Mouse (Mus musculus) lung, adult 2 months (tissue): ENCODE measurements around the gene Kcna7.

Source experiments
- CTCF ChIP-seq: fragments of 200-500 bp; IDR thresholded peaks from 2 replicates; pipeline ENCODE4 v1.5.1; 2011; ENCODE audit warnings: mild to moderate bottlenecking, low read length, control low read depth; ENCODE audit not compliant: insufficient read depth
- POLR2A ChIP-seq: fragments of 200-500 bp; IDR thresholded peaks from 2 replicates; pipeline ENCODE4 v1.6.1; 2011; ENCODE audit warnings: low read depth, mild to moderate bottlenecking, control low read depth, low read length, borderline replicate concordance; ENCODE audit errors: extremely low read depth

DNA sequence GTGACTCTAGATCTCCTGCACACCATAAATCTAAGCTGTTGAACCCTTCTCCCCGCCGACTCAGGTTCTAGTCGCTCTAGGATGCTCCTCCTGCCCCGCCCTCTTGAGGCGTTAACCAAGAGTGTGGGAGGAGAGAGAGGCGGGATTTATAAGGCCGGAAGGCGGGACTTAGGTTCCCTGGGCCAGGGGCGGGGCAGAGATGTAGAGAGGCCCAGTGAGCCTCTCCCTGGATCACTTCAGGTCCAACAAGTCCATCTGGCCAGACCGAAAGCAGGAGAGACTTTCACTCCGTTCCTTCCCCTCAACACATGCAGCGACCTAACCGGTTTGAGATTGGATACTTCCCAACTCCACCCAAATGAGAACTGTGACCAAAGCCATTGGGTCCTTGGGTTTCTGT lies 42.7 kb upstream of the Kcna7 start:
- TF ChIP-seq CTCF (no peak), POLR2A (no peak)
